Mouse (Mus musculus) ES-E14 (cell line): ENCODE measurements around the gene Scrt2.

ENCODE experiments used
- CHD2 ChIP-seq: IDR thresholded peaks from 2 replicates; pipeline ENCODE4 v1.6.1; 2014; ENCODE audit warnings: mild to moderate bottlenecking, low read depth, low read length, inconsistent platforms
- ZNF384 ChIP-seq: IDR thresholded peaks from 2 replicates; pipeline ENCODE4 v1.6.1; 2012; ENCODE audit warnings: low read depth, low read length, inconsistent platforms

DNA sequence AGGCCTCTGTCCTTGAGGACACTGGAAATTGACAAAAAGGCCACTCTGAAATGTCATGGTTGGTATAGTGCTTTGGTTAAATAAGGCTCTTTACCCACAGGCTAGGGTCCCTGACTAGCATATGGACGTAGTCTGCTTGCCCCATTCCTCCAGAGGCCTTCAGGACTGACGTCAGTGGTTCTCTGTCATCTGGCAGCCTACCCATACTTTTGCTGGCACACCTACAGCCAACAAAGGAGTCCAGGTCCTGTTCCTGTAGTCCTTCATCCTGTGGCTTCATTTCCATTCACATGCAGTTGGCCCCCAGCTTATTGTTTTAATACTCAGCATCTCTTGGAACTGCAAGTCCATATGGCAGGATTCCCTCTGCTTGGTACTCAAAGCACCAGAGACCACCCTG lies 15.6 kb downstream of the Scrt2 start:
- no peak for TF ChIP-seq CHD2
- TF ChIP-seq ZNF384: no peak
